31 mouse cellular contexts compared by ENCODE assay signal in the genomic region with DNA sequence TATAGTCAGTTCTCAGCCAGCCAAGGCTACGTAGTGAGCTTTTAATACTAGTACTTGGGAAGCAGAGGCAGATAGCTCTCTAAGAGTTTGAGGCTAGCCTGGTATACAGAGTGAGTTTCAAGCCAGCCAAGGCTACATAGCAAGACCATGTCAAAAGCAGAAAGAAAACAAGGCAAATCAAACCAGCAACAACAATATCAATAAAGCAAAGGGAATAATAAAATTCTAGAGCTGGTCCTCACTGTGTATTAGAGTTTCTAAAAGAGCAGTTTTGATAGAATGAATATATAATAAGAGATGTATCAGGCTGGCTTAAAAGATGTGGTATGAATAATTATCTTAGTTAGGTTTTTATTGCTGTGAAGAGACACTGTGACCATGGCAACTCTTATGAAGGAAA.
"Had no signal": no experiment of that assay in that cellular context is flagged by ENCODE, and none has a peak within 500 bp of the region (broad histone marks: within the 10 kb centered on the region; RNA-seq: fewer than 3 reads in every experiment).

No protein-coding gene starts in this region.

- H3K4me3 ChIP-seq: limb, embryonic 10.5 days; limb, embryonic 12.5 days; limb, embryonic 13.5 days; limb, embryonic 15.5 days; liver, embryonic 12.5 days; liver, embryonic 13.5 days; liver, embryonic 15.5 days; lung, embryonic 15.5 days; midbrain, embryonic 10.5 days; midbrain, embryonic 12.5 days; midbrain, embryonic 13.5 days; midbrain, embryonic 15.5 days; myocyte; neural tube, embryonic 12.5 days had no signal

- H3K27ac ChIP-seq: limb, embryonic 10.5 days; limb, embryonic 12.5 days; limb, embryonic 13.5 days; limb, embryonic 15.5 days; liver, embryonic 12.5 days; liver, embryonic 13.5 days; liver, embryonic 14.5 days; liver, embryonic 15.5 days; lung, embryonic 15.5 days; macrophage; midbrain, embryonic 10.5 days; midbrain, embryonic 12.5 days; midbrain, embryonic 13.5 days; midbrain, embryonic 15.5 days; neural tube, embryonic 12.5 days had no signal

- H3K27me3 ChIP-seq: limb, embryonic 12.5 days; limb, embryonic 13.5 days; limb, embryonic 15.5 days; liver, embryonic 12.5 days; liver, embryonic 13.5 days; liver, embryonic 15.5 days; lung, embryonic 15.5 days; midbrain, embryonic 12.5 days; midbrain, embryonic 13.5 days; midbrain, embryonic 15.5 days; neural tube, embryonic 12.5 days had no signal

- H3K9me3 ChIP-seq: limb, embryonic 10.5 days; limb, embryonic 12.5 days; limb, embryonic 13.5 days; limb, embryonic 15.5 days; liver, embryonic 12.5 days; liver, embryonic 13.5 days; liver, embryonic 15.5 days; lung, embryonic 15.5 days; midbrain, embryonic 10.5 days; midbrain, embryonic 12.5 days; midbrain, embryonic 13.5 days; midbrain, embryonic 15.5 days; neural tube, embryonic 12.5 days had no signal

- H3K36me3 ChIP-seq: limb, embryonic 10.5 days; limb, embryonic 12.5 days; limb, embryonic 13.5 days; limb, embryonic 15.5 days; liver, embryonic 13.5 days; liver, embryonic 15.5 days; lung, embryonic 15.5 days; midbrain, embryonic 10.5 days; midbrain, embryonic 12.5 days; midbrain, embryonic 13.5 days; midbrain, embryonic 15.5 days; neural tube, embryonic 12.5 days had no signal

- ATAC-seq: liver, embryonic 12.5 days; liver, postnatal 0 days; lung, postnatal 0 days; midbrain, embryonic 13.5 days; midbrain, embryonic 15.5 days; midbrain, embryonic 16.5 days had no signal

- H3K4me2 ChIP-seq: limb, embryonic 12.5 days; limb, embryonic 13.5 days; limb, embryonic 15.5 days; liver, embryonic 11.5 days; liver, embryonic 12.5 days; liver, embryonic 13.5 days; liver, embryonic 15.5 days; lung, embryonic 14.5 days; lung, embryonic 15.5 days; midbrain, embryonic 11.5 days; midbrain, embryonic 12.5 days; midbrain, embryonic 13.5 days; midbrain, embryonic 15.5 days; neural tube, embryonic 12.5 days had no signal

- DNase-seq: left cerebral cortex, postnatal 4 days; liver; liver, embryonic 13.5 days; liver, postnatal 0 days; lung, adult 18-20 months; lung, adult 2 months; lung, embryonic 14.5 days; lung, postnatal 10 days; lung, postnatal 14 days; lung, postnatal 36 days; lung, postnatal 4 days; midbrain, embryonic 14.5 days had no signal

- H3K9ac ChIP-seq: limb, embryonic 12.5 days; limb, embryonic 13.5 days; limb, embryonic 15.5 days; liver, embryonic 12.5 days; liver, embryonic 13.5 days; liver, embryonic 14.5 days; liver, embryonic 15.5 days; liver, postnatal 0 days; lung, embryonic 14.5 days; lung, embryonic 15.5 days; midbrain, embryonic 12.5 days; midbrain, embryonic 13.5 days; midbrain, embryonic 15.5 days; neural tube, embryonic 12.5 days had no signal
